Mouse (Mus musculus): ENCODE measurements around the gene Dpp4. TPM values are rescaled to one million over a fixed set of nuclear protein-coding genes. Genes with fewer than 3 reads are reported as not detected.

Gene Dpp4
- polyA plus RNA-seq, 1 experiment from 2014 or later = 2.0 TPM

DNA sequence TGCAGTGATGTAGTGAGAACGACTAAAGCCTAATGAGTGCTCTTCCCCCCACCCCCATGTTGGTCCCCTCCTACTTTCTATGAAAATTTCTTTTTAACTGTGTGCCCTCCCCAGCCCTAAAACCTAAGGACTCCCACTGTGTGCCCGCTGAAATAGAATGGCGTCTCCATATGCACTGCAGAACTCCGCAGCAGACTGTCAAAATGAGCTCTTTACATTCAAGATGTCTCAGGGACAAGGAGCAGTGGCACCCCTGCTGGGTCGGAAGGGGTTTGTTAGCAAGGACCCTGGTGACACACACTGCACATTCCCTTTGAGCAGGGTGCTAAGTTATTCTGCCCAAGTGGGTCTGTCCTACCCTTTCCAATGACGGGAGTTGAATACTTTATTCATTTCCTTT, 56.3 kb downstream of the Dpp4 start:
- no peak overlapping the region for H3K27ac ChIP-seq (ENCODE audit: low read depth, low read length)
- no peak overlapping the region for H3K4me2 ChIP-seq (ENCODE audit: low read length)
- no peak for ATAC-seq
- H3K9ac ChIP-seq (ENCODE audit: low read depth, low read length) = no peak overlapping the region
- WGBS = 40% methylated on average over 6 of the region's 6 CpGs
- H3K36me3 ChIP-seq (ENCODE audit: control insufficient read depth, insufficient read depth, low read length) = no peaks in the 10 kb centered on the region
- H3K9me3 ChIP-seq (ENCODE audit: control insufficient read depth, low read length) = no peaks in the 10 kb centered on the region
- H3K27me3 ChIP-seq (replicated peaks; ENCODE audit: control insufficient read depth, insufficient read depth, low read length) = no peaks in the 10 kb centered on the region
- H3K4me3 ChIP-seq (ENCODE audit: low read length) = no peak overlapping the region
- no peaks in the 10 kb centered on the region for H3K4me1 ChIP-seq (ENCODE audit: control insufficient read depth, insufficient read depth, low read depth, low read length)

GRCm38 (mm10) chr2:62352035-62352434, 60.0 kb downstream of the Dpp4 start:
- no peak for ATAC-seq
- H3K4me3 ChIP-seq (ENCODE audit: low read length) = no peak overlapping the region
- WGBS = 80% methylated on average over 3 of the region's 3 CpGs
- H3K36me3 ChIP-seq (ENCODE audit: control insufficient read depth, insufficient read depth, low read length) = no peaks in the 10 kb centered on the region
- no peaks in the 10 kb centered on the region for H3K4me1 ChIP-seq (ENCODE audit: control insufficient read depth, insufficient read depth, low read depth, low read length)
- H3K9ac ChIP-seq (ENCODE audit: low read depth, low read length) = no peak overlapping the region
- H3K4me2 ChIP-seq (ENCODE audit: low read length) = no peak overlapping the region
- no peaks in the 10 kb centered on the region for H3K9me3 ChIP-seq (ENCODE audit: control insufficient read depth, low read length)
- H3K27me3 ChIP-seq (replicated peaks; ENCODE audit: control insufficient read depth, insufficient read depth, low read length) = no peaks in the 10 kb centered on the region
- no peak overlapping the region for H3K27ac ChIP-seq (ENCODE audit: low read depth, low read length)

- H3K4me2 ChIP-seq (ENCODE audit: low read length) = no peak overlapping the region
- ATAC-seq = no peak
- H3K4me1 ChIP-seq (ENCODE audit: control insufficient read depth, insufficient read depth, low read depth, low read length) = no peaks in the 10 kb centered on the region
- WGBS = 90% methylated on average over 9 of the region's 9 CpGs
- H3K9ac ChIP-seq (ENCODE audit: low read depth, low read length) = no peak overlapping the region
- H3K27ac ChIP-seq (ENCODE audit: low read depth, low read length) = no peak overlapping the region
- no peaks in the 10 kb centered on the region for H3K27me3 ChIP-seq (replicated peaks; ENCODE audit: control insufficient read depth, insufficient read depth, low read length)
- no peaks in the 10 kb centered on the region for H3K36me3 ChIP-seq (ENCODE audit: control insufficient read depth, insufficient read depth, low read length)
- H3K9me3 ChIP-seq (ENCODE audit: control insufficient read depth, low read length) = no peaks in the 10 kb centered on the region
- H3K4me3 ChIP-seq (ENCODE audit: low read length) = no peak overlapping the region
Observed at GRCm38 (mm10) chr2:62347762-62348161, 64.3 kb downstream of the Dpp4 start.

DNA sequence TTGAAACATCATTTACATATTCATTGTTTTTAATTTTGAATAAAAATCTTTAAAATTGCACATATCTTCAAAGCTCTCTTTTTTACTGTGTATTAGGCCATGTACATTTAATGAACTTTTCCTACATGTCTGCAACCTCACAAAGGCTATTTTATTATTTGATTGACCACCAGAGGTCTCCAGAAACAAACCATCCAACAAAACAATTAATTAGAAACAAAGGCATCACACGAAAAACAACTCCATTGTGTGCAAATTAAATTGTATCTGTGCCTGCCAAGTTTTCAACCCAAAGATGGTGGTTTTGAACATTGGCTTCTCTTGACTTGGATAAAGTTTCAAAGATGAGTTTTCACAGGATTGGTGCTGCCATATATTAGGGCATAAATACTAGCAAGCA, 65.3 kb downstream of the Dpp4 start:
- Histone ChIP-seq H3K4me2 (ENCODE audit: low read length) (no peak overlapping the region), H3K4me1 (ENCODE audit: control insufficient read depth, insufficient read depth, low read depth, low read length) (no peaks in the 10 kb centered on the region), H3K36me3 (ENCODE audit: control insufficient read depth, insufficient read depth, low read length) (no peaks in the 10 kb centered on the region), H3K27me3 (replicated peaks; ENCODE audit: control insufficient read depth, insufficient read depth, low read length) (no peaks in the 10 kb centered on the region), H3K27ac (ENCODE audit: low read depth, low read length) (no peak overlapping the region), H3K9ac (ENCODE audit: low read depth, low read length) (no peak overlapping the region), H3K4me3 (ENCODE audit: low read length) (no peak overlapping the region), H3K9me3 (ENCODE audit: control insufficient read depth, low read length) (no peaks in the 10 kb centered on the region)
- 23% methylated on average over 1 of the region's 1 CpGs for WGBS
- no peak for ATAC-seq

- no peaks in the 10 kb centered on the region for H3K27me3 ChIP-seq (replicated peaks; ENCODE audit: control insufficient read depth, insufficient read depth, low read length)
- 53% methylated on average over 6 of the region's 6 CpGs for WGBS
- no peaks in the 10 kb centered on the region for H3K36me3 ChIP-seq (ENCODE audit: control insufficient read depth, insufficient read depth, low read length)
- no peak overlapping the region for H3K27ac ChIP-seq (ENCODE audit: low read depth, low read length)
- H3K4me3 ChIP-seq (ENCODE audit: low read length) = no peak overlapping the region
- no peaks in the 10 kb centered on the region for H3K9me3 ChIP-seq (ENCODE audit: control insufficient read depth, low read length)
- no peak overlapping the region for H3K9ac ChIP-seq (ENCODE audit: low read depth, low read length)
- no peak overlapping the region for H3K4me2 ChIP-seq (ENCODE audit: low read length)
- 0 out of 2 replicates have a peak, but pooled peaks cover 2% of the 10 kb centered on the region for H3K4me1 ChIP-seq (ENCODE audit: control insufficient read depth, insufficient read depth, low read depth, low read length)
- no peak for ATAC-seq
Observed at GRCm38 (mm10) chr2:62344367-62344766, 67.7 kb downstream of the Dpp4 start.

GRCm38 (mm10) chr2:62341734-62342128, 70.3 kb downstream of the Dpp4 start:
- Histone ChIP-seq H3K4me3 (ENCODE audit: low read length) (no peak overlapping the region), H3K27ac (ENCODE audit: low read depth, low read length) (no peak overlapping the region), H3K4me1 (ENCODE audit: control insufficient read depth, insufficient read depth, low read depth, low read length) (0 out of 2 replicates have a peak, but pooled peaks cover 2% of the 10 kb centered on the region), H3K36me3 (ENCODE audit: control insufficient read depth, insufficient read depth, low read length) (no peaks in the 10 kb centered on the region), H3K4me2 (ENCODE audit: low read length) (peak overlapping the region; percentile 41), H3K9ac (ENCODE audit: low read depth, low read length) (no peak overlapping the region), H3K27me3 (replicated peaks; ENCODE audit: control insufficient read depth, insufficient read depth, low read length) (no peaks in the 10 kb centered on the region), H3K9me3 (ENCODE audit: control insufficient read depth, low read length) (no peaks in the 10 kb centered on the region)
- peak; percentile 73 for ATAC-seq
- WGBS = 24% methylated on average over 14 of the region's 14 CpGs

- H3K4me2 ChIP-seq (ENCODE audit: low read length) = peak overlapping the region; percentile 41
- H3K9ac ChIP-seq (ENCODE audit: low read depth, low read length) = no peak overlapping the region
- H3K27ac ChIP-seq (ENCODE audit: low read depth, low read length) = no peak overlapping the region
- no peak overlapping the region for H3K4me3 ChIP-seq (ENCODE audit: low read length)
- no peaks in the 10 kb centered on the region for H3K27me3 ChIP-seq (replicated peaks; ENCODE audit: control insufficient read depth, insufficient read depth, low read length)
- ATAC-seq = no peak
- H3K4me1 ChIP-seq (ENCODE audit: control insufficient read depth, insufficient read depth, low read depth, low read length) = 0 out of 2 replicates have a peak, but pooled peaks cover 2% of the 10 kb centered on the region
- H3K9me3 ChIP-seq (ENCODE audit: control insufficient read depth, low read length) = no peaks in the 10 kb centered on the region
- 74% methylated on average over 3 of the region's 3 CpGs for WGBS
- no peaks in the 10 kb centered on the region for H3K36me3 ChIP-seq (ENCODE audit: control insufficient read depth, insufficient read depth, low read length)
Observed at GRCm38 (mm10) chr2:62341061-62341733, 70.8 kb downstream of the Dpp4 start.

GRCm38 (mm10) chr2:62339222-62339944, 72.6 kb downstream of the Dpp4 start:
- Histone ChIP-seq H3K27me3 (replicated peaks; ENCODE audit: control insufficient read depth, insufficient read depth, low read length) (no peaks in the 10 kb centered on the region), H3K27ac (ENCODE audit: low read depth, low read length) (no peak overlapping the region), H3K4me2 (ENCODE audit: low read length) (no peak overlapping the region), H3K9ac (ENCODE audit: low read depth, low read length) (no peak overlapping the region), H3K4me1 (ENCODE audit: control insufficient read depth, insufficient read depth, low read depth, low read length) (0 out of 2 replicates have a peak, but pooled peaks cover 2% of the 10 kb centered on the region), H3K9me3 (ENCODE audit: control insufficient read depth, low read length) (no peaks in the 10 kb centered on the region), H3K4me3 (ENCODE audit: low read length) (no peak overlapping the region), H3K36me3 (ENCODE audit: control insufficient read depth, insufficient read depth, low read length) (no peaks in the 10 kb centered on the region)
- no peak for ATAC-seq
- WGBS = 66% methylated on average over 4 of the region's 4 CpGs

DNA sequence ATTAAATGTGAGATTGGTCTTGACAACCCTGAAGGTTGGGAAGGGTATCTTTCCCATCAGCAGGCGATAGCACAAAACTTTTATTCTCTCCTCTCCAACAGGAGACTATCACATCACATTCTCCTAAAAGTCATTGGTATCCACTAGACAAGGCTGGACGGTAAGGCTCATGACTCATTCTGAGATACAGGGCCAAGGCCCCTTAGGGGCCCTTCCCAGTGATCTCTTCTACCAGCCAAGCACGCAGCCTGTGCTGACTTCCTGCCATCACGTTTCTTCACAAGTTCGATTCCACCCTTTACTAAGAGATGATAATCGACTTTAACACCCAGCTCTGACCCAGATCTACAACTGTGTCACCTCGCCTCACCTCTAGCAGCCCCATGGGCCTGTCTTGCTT, 74.9 kb downstream of the Dpp4 start:
- ATAC-seq = no peak
- no peaks in the 10 kb centered on the region for H3K36me3 ChIP-seq (ENCODE audit: control insufficient read depth, insufficient read depth, low read length)
- 88% methylated on average over 7 of the region's 7 CpGs for WGBS

More for the DNA sequence above, 74.9 kb downstream of the Dpp4 start:
- 0 out of 2 replicates have a peak, but pooled peaks cover 2% of the 10 kb centered on the region for H3K4me1 ChIP-seq (ENCODE audit: control insufficient read depth, insufficient read depth, low read depth, low read length)
- no peak overlapping the region for H3K9ac ChIP-seq (ENCODE audit: low read depth, low read length)
- no peak overlapping the region for H3K4me3 ChIP-seq (ENCODE audit: low read length)
- H3K9me3 ChIP-seq (ENCODE audit: control insufficient read depth, low read length) = no peaks in the 10 kb centered on the region
- H3K4me2 ChIP-seq (ENCODE audit: low read length) = no peak overlapping the region
- H3K27me3 ChIP-seq (replicated peaks; ENCODE audit: control insufficient read depth, insufficient read depth, low read length) = no peaks in the 10 kb centered on the region
- H3K27ac ChIP-seq (ENCODE audit: low read depth, low read length) = no peak overlapping the region
